Mouse (Mus musculus): ENCODE measurements at regions not wholly inside any gene's neighbourhood (a gene's known extent, or its start where the extent isn't known, plus 50 kb on each side); places are given as distances from the start of the nearest gene placed in this dataset.

- TF ChIP-seq CTCF (IDR thresholded peaks at IDR 0.05; ENCODE audit: borderline replicate concordance, extremely low read depth, insufficient read depth, insufficient read length) (peak; percentile 0; the same call in 1 of the 2 replicates), POLR2A (IDR thresholded peaks at IDR 0.05; ENCODE audit: borderline replicate concordance, extremely low read depth, insufficient read depth, insufficient read length, poor library complexity, severe bottlenecking) (no peak)
Observed at GRCm38 (mm10) chr2:166254581-166254980, 99.1 kb upstream of the Sulf2 start.

All from brain, embryonic 14.5 days (tissue).